Mouse (Mus musculus): Measurements from ENCODE around the gene Gm13941.

Gm13941 gene

GRCm38 (mm10) chr2:111105882-111106281 lies at the start of gene Gm13941:
Gm13941 (minus strand) TSS chr2:111105982.
- DNase-seq (ENCODE audit: low read depth, low spot score) = no peak

GRCm38 (mm10) chr2:111152836-111153235 lies 47.1 kb upstream of the Gm13941 start, which contains the start of gene Gm15130:
Gm15130 (minus strand) TSS chr2:111152936.
- DNase-seq (ENCODE audit: low read depth, low spot score) = no peak

GRCm38 (mm10) chr2:111135739-111136138 lies 30.0 kb upstream of the Gm13941 start:
- DNase-seq (ENCODE audit: low read depth, low spot score) = no peak

GRCm38 (mm10) chr2:111058586-111059261 lies 47.1 kb downstream of the Gm13941 start:
- peak; percentile 32 for DNase-seq (ENCODE audit: low read depth, low spot score)

All from retina, postnatal 7 days (tissue).